Mouse (Mus musculus) cerebellum, adult 11-12 months (tissue): Measurements from ENCODE around the gene Wdr59.
"Not testable (repeated sequence)": the region's sequence is repeated elsewhere in the genome, so short reads cannot be mapped to it uniquely, and the experiment has no call there.

Experiments
- DNase-seq: peaks from one replicate; pipeline ENCODE4 v3.0.0; 2022

Wdr59 gene

DNA sequence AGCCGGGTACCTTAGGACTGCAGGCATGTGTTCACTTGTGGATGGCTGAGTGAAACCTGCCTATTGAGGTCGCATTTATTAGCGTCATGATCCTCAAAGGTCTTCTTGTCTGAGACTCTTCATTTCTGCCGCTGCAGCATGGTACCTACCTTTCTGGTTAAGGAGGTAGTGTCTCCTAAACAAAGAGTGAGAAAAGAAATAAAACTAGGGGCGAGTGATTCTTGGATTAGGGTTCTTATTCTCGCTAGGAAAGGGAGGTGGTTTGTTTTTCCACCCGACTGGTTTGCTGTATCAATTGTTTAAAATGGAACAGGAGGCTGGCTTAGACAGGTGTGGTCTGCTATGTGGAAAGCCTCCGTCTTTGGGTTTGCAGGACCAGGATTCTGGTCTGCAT lies 15.9 kb upstream of the Wdr59 start:
- DNase-seq, result no peak

DNA sequence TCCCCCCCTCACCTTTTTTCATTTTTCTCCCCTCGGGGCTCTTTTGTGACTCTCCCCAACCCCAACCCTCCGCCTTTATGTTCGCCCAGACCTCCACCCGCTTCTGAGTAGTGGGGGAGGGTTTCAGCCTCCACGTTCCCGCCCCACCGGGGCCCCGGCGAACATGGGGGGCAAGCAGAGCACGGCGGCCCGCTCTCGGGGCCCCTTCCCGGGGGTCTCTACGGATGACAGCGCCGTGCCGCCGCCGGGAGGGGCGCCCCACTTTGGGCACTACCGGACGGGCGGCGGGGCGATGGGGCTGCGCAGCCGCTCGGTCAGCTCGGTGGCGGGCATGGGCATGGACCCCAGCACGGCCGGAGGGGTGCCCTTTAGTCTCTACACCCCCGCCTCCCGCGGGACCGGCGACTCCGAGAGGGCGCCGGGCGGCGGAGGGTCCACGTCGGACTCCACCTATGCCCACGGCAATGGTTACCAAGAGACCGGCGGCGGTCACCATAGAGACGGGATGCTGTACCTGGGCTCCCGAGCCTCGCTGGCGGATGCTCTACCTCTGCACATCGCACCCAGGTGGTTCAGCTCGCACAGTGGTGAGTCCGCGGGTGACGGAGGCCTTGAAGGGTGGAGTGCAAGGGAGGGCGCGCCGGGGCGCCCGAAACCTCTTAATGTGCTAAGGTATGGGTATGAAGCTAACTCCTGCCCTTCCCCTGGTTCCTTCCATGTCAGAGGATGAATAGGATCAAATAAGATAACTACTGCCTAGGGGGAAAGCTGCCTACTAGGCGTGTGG lies 15.3 kb upstream of the Wdr59 start:
- DNase-seq, result peak; percentile 60

DNA sequence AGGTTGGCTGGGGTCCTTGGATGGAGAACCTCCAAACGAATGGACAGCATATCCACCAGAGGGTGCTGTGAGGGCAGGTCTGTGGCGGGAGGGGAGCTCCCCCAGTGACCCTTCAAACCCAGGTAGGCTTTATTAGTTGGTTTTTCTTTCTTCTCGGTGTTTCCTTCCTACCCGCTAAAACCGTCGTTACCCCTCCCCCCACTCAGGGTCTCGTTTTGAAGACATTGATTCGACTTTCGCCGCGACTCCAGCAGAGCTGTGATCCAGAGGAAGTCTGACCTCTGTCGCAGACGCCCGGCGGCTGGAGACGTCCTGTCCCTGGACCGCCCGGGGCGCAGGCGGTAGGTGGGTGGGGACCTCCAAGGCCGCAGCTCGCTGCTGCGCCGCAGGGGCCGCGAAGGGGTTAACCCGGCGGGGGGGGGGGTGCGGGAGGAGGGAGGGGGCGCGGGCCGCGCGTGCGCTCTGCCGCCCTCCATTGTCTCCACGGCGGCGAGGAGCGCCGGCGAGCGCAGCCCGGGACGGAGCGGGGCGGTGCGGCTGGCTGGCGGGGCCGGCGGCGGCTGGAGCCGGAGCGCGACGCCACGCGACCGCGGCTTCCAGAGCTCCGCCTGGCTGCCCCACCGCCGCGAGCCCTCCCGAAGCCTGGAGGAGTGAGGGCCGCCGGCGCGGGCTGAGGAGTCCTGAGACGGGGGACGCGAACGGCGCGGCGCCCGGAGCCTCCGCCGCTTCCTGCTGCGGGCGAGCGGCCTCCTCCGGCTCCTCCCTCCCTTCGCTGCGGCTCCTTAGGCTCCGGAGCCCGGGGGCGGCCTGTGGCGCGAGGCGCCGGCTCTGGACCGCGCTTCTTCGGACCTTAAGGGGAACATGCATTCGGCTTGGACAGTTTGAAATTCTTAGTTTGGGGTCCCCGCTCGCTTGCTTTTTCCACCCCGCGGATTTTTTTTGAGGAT lies 14.4 kb upstream of the Wdr59 start, which contains the start of gene Znrf1:
TSS of gene Znrf1 (plus strand) at position 67 of the 947 bp plus-strand sequence.
- peak; percentile 78 for DNase-seq

DNA sequence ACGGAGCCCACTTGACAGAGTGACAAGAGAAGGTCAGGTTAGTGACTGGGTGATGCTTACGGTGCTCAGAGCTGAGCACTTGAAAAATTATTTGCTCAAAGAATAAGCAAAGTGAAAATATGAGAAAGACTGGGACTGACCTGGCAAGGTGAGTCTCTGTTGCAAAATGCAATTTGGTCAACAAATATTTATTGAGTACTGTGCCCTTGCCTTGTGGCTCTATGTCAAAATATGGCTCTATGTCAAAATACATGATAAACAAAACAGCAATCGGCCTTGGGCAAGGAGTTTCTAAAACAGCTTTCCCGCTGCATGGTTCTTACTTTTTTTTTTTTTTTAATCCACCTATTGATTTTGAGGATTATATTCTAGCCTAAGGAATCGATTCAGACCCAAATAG lies 13.6 kb upstream of the Wdr59 start:
- DNase-seq, result no peak

DNA sequence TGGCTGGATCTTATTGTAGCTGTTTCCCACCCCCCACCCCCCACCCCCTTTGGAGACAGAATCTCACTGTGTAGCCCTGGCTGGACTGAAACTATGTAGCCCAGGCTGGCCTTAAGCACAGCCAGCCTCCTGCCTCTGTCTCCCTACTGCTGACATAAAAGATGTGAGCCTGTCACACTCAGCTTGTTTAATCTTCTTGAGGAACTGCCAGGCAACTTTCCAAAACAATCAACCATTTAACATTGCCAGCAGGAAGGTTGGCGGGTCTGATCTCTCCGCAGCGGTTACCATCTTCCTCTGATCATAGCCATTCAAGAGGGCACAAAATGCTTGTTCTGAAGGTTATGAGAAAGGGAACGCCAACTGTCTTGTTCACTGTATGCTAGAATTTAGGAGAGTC lies 11.6 kb upstream of the Wdr59 start:
- no peak for DNase-seq

DNA sequence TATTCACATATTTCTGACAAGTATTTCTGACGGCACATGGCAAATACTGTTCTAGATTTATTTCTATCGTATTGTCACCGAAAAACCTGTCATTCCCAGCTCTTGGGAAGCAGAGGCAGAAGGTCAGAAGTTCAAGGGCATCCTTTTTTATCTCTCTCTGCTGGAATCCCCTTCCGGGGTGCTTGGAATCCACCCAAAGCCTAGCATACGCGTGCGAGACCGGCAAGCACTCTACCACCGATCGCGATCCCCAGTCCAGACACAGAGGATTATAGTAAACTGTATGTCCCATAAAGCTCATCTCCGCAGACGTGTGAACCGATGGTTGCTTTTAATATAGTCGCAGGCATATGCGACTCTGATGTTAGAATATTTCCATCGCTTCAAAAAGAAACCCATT lies 9.7 kb upstream of the Wdr59 start:
- DNase-seq, result no peak

DNA sequence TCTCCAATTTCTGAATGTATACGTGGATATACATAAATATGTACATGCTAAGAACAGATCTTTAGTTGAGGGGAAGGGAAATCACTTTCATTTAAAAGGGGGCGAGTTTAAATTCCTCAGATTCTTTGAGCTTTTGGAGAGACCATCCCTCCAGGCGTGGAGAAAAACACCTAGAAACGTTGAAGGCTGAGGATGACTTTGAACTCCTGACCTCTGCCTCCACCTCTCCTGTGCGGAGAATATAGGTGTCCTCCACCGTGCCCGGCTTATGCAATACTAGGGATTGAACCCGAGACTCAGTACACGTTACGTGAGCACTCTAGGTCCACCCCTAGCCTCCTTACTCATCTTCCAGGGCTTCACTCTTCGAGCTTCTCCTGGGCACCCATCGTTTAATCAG lies 9.3 kb upstream of the Wdr59 start:
- DNase-seq, result no peak

DNA sequence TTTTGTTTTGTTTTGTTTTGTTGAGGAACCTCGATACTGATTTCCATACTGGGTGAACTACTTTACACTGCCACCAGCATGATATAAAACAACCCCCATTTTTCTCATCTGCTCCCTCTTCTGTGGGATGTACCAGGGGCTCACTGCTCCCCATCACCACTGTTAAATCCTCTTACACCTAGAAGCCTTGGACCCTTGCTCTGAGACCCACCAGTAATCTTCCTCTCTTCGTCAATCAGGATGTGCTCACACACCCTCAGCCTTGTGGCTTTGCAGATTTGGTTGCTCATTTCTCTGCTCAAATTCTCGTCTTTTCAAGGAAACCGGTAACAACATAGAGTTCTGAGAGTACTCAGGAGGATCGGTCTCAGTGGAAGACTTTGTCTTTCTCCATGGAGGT lies 6.2 kb upstream of the Wdr59 start:
- no peak for DNase-seq

DNA sequence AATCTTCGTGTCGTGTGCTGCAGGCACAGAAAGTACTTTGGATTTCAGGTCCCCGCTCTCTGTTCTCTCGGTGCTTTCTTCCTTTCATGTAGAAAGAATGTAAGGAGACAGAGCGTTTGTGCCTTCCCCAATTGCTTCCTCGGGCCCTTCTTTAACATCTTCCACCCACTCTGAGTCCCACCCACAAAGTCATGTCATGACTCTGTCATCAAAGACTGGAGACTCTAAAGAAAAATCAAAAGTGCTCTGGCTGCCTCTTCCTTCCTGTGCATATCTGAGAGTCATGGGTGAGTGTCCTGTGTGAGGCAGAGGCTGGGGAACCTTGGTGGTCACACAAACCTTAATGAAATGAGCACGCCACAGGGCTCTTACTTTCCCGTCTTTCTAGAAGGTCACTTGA lies 5.3 kb upstream of the Wdr59 start:
- no peak for DNase-seq

DNA sequence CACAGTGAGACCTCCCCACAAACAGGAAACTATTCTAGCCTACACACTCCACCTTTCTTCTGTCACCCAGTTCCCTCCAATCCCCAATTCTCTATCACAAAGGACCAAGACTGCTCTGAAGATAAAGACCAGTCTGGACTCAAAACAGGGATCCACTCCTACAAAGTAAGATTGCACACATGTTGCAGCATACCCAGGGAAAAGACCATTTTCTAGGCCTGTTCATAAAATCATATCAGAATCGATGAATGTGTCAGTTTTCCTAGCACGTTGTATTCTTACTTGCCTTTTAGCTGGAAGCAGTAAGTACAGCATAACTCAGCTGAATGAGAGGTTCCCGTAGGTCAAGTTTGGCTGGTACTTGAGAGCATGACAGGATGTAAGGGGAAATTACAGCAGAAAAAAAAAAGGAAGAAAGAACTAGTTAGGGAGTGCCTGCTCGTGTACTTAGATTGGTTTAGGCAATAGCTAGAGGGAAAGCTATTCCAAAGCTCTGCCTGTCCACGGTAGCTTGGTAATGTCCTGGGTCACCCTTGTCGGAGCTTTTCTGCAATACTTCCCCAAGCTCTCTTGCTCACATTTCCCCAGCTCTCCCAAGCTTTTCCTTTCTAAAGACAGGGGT lies 4.6 kb upstream of the Wdr59 start:
- no peak for DNase-seq

DNA sequence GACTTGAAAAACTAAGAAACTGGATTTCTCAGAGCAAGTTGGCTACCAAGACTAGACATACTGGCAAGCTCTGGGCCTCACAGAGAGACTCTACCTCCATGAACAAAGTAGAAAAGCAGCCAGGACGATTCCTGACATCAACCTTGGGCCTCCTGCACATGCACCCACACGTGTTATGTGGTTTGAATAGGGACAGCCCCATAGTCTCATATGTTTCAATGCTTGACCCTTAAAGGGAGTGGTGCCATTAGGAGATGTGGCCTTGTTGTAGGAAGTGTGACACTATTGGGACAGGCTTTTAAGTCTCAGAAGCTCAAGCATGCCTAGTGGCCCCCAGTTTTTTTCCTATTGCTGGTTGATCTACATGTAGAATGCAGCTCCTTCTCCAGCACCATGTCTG lies 4.4 kb downstream of the Wdr59 start:
- DNase-seq, result no peak

DNA sequence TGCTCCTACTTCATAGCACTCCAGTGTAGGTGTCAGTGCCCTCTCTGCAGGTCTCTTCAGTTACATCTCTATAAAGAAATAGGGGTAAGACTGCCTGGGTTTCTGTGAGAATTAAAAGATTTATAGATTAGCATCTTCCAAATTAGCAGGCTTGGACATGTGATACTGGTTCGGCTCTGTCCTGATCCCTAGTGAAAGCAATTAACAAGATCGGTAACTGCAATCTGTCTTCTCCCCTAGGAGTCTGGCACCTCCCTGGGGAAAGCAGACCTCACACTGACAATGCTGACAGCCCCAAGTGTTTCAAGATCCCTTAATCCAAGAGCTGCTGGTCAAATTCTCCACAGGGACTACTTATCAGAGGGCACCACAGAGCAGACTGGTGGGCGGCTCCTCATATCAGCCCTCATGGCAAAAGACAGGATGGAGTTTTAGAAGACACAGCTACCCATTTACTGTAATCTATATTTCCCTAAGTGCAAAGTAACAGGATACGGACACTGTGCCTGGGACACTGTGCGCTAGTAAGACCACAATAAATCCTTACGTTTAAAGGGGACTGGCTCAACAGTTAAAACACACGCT lies 5.3 kb downstream of the Wdr59 start:
- DNase-seq, result no peak

DNA sequence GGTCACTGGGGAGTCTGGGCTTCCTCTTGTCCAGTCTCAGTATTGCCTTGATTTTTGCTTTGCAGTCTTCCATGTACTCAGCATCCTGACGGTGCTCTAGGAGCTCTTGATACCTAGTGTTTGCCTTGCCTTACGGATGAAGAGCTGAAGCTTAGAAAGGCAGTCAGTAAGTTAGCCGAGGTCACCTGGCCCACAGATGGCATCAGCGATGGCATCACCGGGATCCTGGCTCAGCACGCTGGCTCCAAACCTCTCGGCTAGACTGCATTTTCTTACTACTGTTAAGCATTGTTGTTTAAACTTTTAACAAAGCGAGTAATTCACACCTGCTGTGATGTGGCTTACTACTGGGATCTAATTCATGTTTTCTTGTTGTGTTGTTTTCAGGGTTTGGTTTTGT lies 8.4 kb downstream of the Wdr59 start:
- no peak for DNase-seq

DNA sequence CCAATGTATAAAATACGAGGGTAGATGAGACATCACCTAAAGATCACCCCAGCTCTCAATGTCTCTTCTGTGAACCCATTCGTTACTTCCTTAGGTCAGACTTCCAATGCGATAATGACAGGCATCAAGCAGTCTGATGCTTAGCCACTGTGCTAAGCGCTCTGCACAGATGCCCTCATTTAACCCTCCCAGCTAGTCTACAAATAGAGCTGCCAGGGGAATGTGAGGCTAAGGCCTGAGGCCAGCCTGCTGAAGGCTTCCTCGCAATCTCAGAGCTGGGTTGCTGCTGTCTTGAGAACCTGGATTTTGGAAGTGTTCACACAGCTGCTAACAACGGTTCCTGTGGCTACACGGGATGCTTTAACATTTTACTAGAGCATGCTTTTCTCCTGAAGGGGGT lies 9.0 kb downstream of the Wdr59 start:
- no peak for DNase-seq

DNA sequence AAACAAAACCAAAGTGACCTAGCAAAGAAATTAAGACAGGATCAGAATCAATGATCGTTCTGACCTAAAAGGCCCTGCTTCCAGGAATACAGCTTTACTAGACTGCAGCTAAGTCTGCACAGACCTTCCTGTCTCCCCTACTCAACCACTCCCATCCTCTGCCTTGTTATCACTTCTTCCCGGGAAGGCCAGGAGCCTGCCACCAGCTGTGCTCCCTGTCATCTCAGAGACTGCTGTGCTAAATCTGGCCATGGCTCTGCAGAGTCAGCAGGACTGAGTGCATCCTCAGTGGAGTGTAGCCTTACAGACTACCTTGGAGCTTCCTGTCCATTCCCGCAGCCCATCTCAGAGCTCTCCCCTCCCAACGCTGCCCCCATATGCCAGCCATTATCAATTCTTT lies 11.5 kb downstream of the Wdr59 start:
- DNase-seq, result no peak

DNA sequence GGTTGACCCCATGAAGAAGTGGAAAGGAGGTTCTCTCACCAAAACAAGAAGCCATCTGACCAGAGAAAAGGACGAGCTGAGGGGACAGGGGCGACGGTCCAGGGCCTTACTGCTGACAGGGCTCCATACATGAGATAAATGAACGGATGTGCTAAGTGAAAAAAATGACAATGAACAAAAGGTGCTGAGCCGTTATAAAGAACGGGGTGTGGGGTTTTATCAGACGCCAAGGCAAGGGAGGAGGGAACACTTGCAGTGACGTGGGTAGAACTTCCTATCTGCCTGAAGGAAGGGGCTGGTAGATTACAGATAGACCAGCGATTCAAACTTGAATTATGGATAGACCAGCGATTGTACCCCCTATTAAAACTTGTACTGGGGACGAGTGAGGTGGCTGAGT lies 12.6 kb downstream of the Wdr59 start:
- DNase-seq, result no peak

DNA sequence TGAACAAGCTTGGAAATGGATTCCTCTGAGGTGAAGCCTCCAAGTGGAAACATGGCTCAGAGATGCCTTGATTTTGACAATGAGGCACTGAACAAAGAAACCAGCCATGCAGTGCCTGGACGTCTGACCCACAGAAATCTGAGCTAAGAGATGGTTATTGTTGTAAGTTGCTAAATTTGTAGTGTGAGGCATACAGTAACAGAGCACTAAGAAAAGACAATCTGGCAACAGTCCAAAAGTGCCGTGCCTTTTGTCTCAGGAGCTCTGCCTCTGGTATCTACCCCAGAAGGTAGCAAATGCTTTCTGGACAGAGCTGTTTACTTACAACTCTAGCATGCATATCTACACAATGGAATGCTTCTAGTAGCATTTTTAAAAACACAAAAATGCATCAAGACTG lies 13.3 kb downstream of the Wdr59 start:
- DNase-seq, result no peak

DNA sequence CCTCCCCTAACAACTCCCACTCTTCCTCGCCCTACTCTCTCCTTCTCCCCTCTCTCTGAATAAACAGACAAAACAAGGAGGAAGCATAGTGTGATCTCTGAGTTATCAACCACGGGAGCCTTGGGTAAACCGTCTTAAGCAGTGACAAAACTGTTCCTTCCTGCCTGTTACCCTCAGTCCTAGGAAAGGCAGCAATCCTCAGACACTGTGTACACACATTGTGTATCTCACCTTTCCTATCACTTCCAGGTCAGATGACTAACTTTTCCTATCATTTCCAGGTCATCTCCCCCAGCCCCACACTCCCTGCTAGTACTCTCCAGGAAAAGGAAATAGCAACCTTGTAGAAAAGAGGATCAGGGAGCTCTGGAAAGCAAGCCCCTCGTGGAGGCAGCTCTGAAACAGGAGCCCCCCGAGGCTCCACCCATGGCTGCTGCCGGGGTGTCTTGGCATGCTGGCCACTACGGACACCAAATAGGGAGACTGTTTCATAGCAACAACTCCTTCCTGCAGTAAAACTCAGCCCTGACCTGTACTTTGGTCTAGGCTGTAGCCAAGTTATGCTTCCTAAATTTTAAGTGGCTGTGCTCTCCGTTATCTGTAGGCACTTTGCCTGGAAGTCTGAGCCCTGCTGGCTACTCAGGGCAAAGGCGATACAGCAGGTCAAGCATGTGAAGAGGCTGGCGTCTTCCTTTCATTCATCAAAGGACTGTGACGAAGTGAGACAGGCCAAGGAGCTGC lies 20.0 kb downstream of the Wdr59 start:
- DNase-seq, result no peak

DNA sequence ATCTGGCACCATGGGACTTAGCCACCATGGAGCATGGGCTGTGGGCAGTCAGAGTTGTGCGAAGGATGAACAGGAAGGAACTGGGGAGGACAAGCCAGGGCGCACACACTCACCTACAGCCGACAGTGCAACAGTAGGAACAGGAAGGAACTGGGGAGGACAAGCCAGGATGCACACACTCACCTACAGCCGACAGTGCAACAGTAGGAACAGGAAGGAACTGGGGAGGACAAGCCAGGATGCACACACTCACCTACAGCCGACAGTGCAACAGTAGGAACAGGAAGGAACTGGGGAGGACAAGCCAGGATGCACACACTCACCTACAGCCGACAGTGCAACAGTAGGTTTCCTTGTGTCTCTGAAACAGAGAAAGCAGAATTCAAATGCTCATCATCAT lies 23.6 kb downstream of the Wdr59 start:
- DNase-seq, result not testable (repeated sequence)

DNA sequence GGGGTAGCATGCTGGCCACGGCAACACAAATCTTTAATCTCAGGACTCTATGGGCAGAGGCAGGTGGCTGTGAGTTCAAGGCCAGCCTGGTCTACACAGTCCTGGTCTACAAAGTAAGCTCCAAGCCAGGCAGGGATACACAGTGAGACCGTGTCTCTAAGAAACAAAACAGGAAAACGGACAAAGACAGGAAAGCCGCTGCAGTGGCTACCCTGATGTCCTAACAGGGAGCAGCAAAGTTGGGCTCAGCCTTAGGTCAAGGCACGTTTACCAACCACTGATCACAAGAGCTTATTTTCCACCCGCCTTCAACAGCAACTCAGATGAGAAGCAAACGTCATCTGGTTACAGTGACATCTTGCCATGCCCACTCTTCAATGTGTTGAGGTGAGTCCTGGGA lies 25.6 kb downstream of the Wdr59 start:
- DNase-seq, result no peak

DNA sequence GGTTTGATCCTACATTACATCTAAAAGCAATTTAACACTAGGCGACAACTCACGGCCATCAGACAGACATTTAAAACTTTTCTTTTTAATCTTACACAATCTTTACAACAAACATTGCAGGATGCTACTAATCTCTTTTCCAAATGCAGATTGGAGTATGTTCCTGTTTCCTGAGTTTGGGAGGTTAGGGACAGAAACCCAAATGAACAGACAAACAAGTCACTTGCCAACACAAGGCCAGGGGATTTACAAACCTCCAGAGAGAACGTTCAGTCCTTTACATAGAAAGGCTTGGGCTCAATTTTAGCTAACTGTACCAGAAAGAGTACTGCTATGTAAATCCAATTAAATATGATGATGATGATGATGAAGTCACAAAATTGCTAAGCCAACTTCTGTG lies 28.7 kb downstream of the Wdr59 start:
- no peak for DNase-seq

DNA sequence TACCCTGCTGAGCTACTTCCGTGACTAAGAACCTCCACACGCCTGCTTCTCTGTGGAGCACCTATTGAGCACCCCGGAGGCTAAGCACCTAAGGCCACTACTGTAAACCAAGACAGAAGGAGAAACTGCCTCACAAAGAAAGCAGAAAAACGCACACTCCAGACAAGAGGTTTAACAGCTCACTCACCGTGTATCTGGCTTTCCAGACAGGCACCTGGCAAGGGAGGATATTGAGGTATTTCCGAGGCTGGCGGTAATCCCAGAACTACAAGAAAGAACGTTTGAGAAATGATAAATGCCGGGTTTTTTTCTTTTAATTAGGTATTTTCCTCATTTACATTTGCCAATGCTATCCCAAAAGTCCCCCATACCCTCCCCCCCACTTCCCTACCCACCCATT lies 29.4 kb downstream of the Wdr59 start:
- DNase-seq, result no peak

DNA sequence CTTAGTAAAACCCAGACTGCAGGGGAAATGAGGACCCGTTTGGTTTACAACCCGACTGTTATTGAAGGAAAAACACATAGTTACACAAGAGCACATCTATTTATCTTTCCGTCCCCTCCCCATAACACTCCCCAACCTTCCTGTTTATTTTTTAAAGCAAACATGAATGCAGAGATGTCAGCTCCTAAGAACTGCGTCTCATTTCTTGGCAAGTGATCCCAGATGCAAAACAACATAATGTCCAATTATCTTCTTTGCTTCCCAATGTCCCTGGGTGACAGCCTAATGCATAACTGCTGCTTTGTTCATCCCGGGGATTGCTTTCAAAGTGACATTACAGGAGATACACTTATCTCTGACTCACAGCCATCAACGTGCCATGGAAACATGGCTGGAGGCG lies 30.7 kb downstream of the Wdr59 start:
- DNase-seq, result no peak
